Mouse (Mus musculus) MEL (cell line): ENCODE data around the gene Nos1ap.

Experiments used
- CTCF ChIP-seq, 3 experiments: IDR thresholded peaks in 2 of 3; conservative IDR thresholded peaks in 1 of 3; 2 replicates each; pipeline ENCODE4 v1.5.1; 2011 to 2012; ENCODE audit warnings: low read length in 3 of 3, low read depth in 2 of 3, mild to moderate bottlenecking in 2 of 3, improper control_type of control experiment in 1 of 3, inconsistent platforms in 1 of 3, mixed read lengths in 1 of 3, moderate library complexity in 1 of 3; ENCODE audit not compliant: control insufficient read depth in 1 of 3, insufficient read depth in 1 of 3, poor library complexity in 1 of 3, severe bottlenecking in 1 of 3
- EP300 ChIP-seq, 2 experiments: IDR thresholded peaks; 2 replicates each; pipeline ENCODE4 v1.6.1; 2011; ENCODE audit warnings: improper control_type of control experiment in 2 of 2, low read length in 2 of 2, low read depth in 1 of 2, mild to moderate bottlenecking in 1 of 2
- MAFK ChIP-seq: IDR thresholded peaks from 2 replicates; pipeline ENCODE4 v1.6.1; 2011; ENCODE audit warnings: low read depth, mild to moderate bottlenecking, low read length, improper control_type of control experiment, borderline replicate concordance
- MAX ChIP-seq: IDR thresholded peaks from 2 replicates; pipeline ENCODE4 v1.6.1; 2011; ENCODE audit warnings: low read length, improper control_type of control experiment
- NRF1 ChIP-seq: IDR thresholded peaks from 2 replicates; pipeline ENCODE4 v1.6.1; 2014; ENCODE audit warnings: low read depth, mild to moderate bottlenecking, inconsistent platforms, low read length, improper control_type of control experiment, moderate library complexity; ENCODE audit not compliant: poor library complexity, insufficient read depth, severe bottlenecking
- POLR2A ChIP-seq, 2 experiments: IDR thresholded peaks; 2 replicates each; pipeline ENCODE4 v1.6.1; 2011 to 2012; ENCODE audit warnings: low read length in 2 of 2, mild to moderate bottlenecking in 2 of 2, control low read depth in 1 of 2, improper control_type of control experiment in 1 of 2, low read depth in 1 of 2, moderate library complexity in 1 of 2; ENCODE audit not compliant: control insufficient read depth in 1 of 2, insufficient read depth in 1 of 2, poor library complexity in 1 of 2
- POLR2AphosphoS2 ChIP-seq: IDR thresholded peaks from 2 replicates; pipeline ENCODE4 v1.6.1; 2011; ENCODE audit warnings: low read length, improper control_type of control experiment
- SMC3 ChIP-seq: IDR thresholded peaks from 2 replicates; pipeline ENCODE4 v1.6.1; 2011; ENCODE audit warnings: low read depth, low read length, improper control_type of control experiment

DNA sequence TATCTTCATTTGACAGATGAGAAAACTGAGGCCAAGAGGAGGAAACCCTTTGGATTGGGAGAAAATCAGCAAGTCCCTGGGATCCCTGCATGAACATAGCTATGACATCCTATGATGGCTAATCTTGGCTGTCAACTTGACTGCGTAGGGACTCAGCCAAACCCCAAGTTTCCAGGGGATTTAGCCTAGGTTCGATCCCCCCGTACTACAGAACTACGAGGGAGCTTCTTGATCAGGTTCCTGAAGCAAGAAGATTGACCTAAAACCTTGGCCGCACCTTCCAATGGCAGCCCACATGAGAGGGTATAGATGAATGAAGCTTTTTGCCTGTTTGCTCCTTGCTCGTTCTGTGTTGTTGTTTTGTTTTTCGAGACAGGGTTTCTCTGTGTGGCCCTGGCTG is 4.9 kb upstream of the Nos1ap start:
- TF ChIP-seq CTCF (IDR thresholded peaks at IDR 0.05 in 2 of 3, conservative IDR thresholded peaks at IDR 0.05 in 1 of 3; ENCODE audit: control insufficient read depth in 1 of 3, insufficient read depth in 1 of 3, low read depth in 2 of 3, low read length in 3 of 3, poor library complexity in 1 of 3, severe bottlenecking in 1 of 3) (no peak), POLR2A (IDR thresholded peaks at IDR 0.05; ENCODE audit: control insufficient read depth in 1 of 2, insufficient read depth in 1 of 2, low read depth in 1 of 2, low read length in 2 of 2, poor library complexity in 1 of 2) (no peak), MAFK (no peak), EP300 (IDR thresholded peaks at IDR 0.05; ENCODE audit: low read depth in 1 of 2, low read length in 2 of 2) (no peak), NRF1 (no peak), POLR2AphosphoS2 (no peak), MAX (no peak), SMC3 (no peak)
